Mouse (Mus musculus): Measurements from ENCODE around the gene Padi6.

Gene Padi6

DNA sequence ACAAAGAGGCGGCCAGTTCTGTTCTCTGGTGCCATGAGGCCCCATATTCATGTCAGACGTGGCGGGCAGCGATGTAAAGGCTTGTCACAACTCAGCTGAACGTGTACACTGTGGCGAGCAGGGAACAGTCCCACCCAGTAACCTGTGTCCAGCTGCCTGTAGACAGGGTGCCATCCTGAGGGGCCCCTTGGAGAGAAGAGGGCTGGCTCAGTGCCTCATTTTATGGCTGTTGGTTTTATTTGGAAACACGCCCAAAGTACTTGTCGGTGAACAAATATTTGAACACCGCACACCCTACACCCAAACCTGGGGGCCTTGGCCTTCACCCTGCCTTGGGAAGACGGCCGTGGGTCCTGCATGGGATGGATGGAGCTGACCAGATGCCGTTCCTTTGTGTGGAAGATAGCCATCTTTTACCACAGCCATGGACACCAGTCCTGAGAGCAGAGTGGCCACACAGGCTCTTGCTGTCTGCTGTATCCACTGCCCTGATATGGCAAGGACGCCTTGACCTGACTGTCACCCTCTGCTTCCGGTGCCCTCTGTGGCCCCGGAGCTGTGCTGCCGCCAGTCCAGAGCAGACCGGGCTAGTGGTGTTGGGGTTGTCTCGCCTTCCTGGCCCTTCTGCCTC, 34.0 kb downstream of the Padi6 start:
- DNase-seq (ENCODE audit: low spot score), result no peak

- DNase-seq (ENCODE audit: low spot score), result no peak
Measured at GRCm38 (mm10) chr4:140707615-140708014, 34.8 kb downstream of the Padi6 start.

DNA sequence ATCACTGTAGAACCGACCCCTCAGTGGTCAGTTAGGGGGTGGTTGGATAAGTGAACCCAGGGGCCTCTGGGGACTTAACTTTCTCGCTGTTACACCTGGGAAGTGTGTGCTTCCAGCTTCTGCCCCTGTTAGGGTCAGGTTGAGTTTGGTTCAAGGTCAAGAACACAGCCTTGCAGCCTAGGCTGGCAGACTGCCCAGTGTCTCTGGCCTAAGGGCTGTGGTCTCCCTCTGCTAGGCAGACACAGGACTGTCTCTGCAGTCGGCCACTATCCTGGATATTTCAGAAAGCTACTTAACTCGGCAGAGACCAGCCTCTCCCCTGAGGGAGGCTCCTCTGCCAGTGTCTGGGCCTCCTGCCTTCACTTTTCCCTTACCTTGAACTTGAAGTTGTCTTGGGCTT, 38.3 kb downstream of the Padi6 start:
- no peak for DNase-seq (ENCODE audit: low spot score)

DNA sequence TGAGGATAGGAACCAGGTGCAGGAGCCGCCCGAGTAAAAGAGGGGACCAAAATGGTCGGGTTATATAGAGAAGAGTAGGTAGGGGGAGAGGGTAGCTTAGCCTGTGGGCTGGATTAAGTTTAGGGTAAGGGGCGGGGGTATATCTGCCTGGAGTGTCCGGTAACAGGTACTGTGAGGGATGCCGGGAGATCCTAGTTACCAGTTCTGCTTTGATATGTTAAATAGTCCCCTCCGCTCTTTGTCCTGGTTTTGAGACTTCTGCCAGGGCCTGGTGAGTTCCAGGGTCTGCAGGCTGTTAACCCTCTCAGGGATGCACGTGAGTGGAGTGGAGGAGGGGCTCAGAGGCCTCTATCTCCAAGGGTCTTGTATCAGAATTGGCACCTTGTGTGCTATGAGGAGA, 38.8 kb downstream of the Padi6 start:
- no peak for DNase-seq (ENCODE audit: low spot score)

DNA sequence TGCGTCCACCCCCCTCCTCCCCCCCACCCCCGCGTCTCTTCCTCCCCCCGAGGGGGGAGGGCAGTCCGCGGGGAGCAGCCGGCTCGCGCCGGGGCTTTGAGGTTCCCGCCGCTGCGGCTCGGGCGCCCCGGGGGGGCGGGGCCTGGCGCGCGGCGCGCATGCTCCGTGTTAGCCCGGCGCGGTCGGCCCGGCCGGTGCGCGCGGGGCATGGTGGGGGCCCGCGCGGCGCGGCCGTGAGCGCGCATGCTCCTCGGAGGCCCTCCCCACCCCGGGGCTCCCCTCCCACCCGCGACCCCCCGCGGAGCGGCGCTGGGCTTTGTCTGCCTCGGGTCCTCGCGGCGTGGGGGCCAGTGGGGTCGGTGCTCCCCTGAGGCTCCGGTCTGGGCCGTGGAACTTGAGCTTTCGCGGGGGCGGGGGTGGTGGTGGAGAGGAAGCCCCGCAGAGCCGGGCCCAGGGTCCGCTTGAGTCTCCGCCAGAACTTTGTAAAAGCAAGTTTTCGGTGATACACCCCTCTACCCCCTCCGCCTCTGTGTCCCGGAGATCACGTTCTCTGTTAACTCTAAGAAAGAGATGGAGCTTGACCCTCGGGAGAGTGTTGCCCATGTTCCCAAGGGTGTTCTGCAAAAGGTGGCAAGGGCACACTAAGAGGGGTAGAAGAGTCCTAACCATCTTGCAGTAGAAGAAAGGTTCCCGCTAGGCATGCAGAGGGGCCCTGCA, 39.7 kb downstream of the Padi6 start:
- peak; percentile 78 for DNase-seq (ENCODE audit: low spot score)

DNA sequence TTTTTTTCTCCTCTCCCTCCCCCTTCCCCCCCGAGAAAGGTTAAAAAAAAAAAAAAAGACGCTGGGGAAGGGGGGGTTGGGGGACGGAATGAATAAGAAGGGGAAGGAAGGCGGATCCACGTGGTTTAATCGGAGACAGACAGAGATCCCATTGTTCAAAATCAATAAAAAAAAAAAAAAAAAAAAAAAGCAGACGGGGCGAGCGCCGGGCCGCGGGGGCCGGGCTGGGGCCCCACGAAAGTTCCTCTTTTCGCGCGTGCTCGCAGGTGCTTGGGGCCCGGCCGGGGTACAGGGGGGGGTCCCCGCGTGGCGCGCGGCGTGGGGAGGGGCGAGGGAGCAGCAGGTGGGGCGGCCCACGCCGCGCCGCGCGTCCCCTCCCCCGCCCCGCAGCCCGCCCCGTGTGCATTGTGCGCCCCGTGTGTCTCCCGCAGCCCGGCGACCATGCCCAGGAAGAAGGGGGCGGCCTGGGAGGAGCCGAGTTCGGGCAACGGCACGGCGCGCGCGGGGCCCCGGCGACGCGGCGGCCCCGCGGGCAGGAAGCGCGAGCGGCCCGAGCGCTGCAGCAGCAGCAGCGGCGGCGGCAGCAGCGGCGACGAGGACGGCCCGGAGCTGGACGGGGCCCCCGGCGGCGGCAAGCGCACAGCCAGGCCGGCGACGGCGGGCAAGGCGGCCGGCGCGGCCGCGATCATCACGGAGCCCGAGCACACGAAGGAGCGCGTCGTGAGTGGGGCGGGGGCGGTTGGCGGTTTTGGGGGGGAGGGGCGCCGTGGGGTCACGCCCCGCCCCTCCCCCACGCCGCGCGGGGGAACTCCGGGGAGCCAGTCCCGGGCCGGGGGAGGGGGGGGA, 40.5 kb downstream of the Padi6 start:
- DNase-seq (ENCODE audit: low spot score), result peak; percentile 41

GRCm38 (mm10) chr4:140701049-140701715, 41.3 kb downstream of the Padi6 start:
- peak; percentile 84 for DNase-seq (ENCODE audit: low spot score)

DNA sequence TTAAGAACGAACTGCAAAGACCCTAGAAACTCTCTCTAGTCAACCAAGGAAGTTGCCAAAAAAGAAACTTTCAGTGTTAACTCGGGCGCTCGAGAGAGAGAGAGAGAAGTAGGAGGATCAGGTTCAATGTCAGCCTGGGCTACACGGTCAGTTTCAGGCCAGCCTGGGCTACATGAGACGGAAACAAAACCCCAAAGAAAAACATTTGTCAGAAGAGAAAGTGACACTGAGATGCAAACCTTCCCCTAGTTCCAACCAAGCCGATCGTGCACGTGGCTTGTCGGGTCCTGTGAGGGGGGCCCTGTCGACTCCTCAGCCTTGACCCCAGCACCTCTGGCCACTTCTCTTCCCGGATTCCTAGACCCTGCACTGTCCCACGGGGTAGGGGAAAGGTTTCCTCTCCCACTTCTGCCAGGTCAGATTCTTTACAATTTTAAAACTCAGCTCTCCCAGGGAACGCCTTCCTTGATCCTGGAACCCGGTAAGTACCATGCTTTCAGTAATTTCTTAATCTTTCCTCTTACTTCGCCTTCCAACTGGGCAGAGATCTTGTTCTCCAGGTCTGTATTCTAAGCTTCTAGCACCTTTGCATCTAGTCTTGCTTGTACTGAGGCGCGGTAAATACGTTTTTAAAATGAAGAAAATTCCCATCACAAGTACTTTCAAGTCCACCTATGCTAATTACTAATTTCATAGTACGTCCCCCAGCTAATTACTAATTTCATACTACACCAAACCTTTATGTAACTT, 42.0 kb downstream of the Padi6 start, which contains the start of gene Rcc2:
Gene Rcc2 (plus strand): TSS at position 273 of the 750 bp plus-strand sequence.
- DNase-seq (ENCODE audit: low spot score), result no peak

DNA sequence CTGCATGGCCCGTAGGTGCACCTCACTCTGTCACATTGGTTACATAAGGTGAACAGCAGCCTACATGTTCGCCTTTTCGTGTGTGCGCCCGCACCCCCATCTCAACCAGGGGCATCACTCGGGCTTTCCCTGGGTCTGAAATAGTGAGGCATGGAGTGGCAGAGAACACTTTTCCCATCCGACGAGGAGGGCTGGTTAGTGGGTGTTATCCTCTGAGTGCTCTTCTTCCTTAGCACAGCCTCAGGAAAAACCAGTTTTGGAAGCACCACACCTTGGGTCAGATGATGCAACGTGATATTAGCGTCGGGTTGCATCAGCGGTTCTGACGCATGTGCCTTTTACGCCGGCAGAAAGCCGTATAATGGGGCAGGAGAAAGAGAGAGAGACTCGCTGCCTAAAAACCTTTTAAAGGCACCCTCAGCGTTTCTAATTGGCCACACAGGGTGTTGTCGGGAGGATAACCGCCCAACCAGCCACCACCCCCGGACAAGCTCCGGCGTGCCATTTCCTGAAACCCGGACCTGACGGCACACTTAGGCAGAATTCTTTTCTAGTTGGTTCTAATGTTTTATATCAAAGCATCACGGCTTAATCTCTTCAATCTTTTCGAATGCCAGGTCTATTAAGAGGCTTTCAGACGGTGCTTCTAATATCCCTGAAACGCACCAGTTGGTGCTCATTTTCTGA, 42.9 kb downstream of the Padi6 start:
- peak; percentile 49 for DNase-seq (ENCODE audit: low spot score)

DNA sequence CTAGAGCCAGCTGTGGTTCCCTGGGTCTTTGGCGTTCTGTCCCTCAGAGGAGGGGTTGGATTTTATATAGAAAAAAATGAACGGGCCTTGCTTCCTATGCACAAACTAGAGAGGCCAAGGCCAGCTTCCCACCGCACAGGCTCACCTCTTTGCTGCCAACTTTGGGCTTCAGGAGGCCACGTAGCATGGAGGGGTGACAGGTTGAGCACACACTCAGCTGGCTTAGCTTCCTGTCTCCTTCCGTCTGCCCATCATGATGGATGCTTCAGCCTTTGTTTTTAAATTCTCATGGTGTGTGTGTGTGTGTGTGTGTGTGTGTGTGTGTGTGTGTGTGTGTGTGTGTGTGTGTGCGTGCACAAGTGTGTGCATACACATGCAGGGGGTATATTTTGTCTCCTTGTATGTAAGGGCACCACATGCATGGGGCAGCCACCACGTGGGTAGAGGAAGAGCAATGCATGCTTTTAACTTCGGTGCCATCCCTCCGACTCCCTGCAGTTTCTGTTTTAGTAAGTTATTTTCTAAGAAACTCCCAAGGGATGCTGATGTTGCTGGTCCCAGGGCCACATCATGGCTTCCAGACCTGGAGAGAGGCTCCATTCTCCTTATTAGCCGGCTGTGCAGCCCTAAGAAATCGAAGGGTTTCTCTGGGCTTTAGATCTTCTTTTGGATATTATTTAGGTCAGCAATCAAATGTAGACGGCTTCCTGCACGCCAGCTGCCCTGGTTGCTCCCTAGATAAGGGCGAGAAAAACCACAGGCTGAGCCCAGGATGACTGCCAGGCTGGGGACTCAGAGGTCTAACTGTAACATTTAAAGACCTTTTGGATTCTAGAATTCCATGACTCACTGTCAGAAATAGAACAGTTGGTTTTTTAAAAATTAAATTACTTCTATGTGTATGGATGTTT, 46.5 kb downstream of the Padi6 start:
- no peak for DNase-seq (ENCODE audit: low spot score)

DNA sequence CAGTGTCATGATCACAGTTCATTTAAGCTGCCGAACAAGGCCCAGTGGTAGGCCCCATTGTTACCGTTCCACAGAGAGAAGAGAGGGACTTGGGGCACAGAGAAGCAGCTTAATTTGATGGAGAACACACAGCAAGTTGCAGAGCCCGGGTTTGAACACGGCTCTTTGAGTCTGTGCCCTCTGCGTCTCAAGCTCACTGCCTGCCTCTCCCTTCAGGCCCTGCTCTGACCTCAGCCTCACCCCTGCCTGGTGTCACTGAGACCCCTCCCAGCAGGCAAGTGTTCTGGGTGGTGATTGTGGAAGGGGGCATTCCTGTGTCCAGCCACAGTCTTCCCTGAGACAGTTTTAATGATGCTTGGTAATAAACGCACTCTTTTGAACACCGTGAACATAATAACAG, 47.3 kb downstream of the Padi6 start:
- DNase-seq (ENCODE audit: low spot score), result no peak

DNA sequence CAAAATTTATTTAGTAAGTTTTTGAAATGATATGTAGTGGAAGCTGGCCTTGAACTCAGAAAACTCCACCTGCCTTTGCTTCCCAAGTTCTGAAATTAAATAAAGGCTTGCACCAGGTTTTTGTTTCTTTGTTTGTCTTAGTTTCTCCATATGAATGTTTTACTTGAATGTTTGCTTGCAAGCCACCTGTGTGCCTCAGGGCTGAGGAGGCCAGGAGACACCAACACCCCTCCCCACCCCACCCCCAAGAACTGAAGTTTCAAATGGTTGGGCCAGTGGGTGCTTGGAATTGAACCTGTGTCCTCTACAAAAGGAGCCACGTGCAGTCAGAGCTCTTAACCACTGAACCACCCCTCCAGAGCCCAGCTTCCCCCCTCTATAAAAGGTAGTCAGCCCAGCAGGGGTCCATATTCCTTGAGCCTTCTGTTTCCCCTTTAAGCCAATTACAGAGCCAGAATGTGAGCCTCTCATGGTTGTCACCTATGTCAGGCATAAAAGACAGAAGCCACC, 47.8 kb downstream of the Padi6 start:
- DNase-seq (ENCODE audit: low spot score), result no peak

DNA sequence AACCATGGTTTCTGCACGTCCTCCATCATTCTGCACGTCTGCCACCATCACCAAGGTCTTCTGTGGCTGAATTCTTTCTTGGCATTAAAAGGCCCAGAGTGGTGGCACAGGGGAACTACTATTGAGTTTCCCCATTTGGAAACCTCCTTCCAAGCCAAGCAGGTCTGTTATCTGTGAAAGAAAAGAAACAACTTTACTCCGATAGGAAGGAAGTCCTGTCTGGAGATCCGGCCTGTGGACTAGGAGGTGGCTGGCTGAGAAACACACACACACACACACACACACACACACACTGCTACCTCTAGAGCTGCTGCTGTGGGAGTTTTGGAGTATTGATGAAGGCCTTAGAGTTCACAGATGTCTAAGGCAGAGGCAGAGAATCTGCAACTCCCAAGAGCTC, 48.9 kb downstream of the Padi6 start:
- DNase-seq (ENCODE audit: low spot score), result no peak

GRCm38 (mm10) chr4:140691481-140691880, 51.0 kb downstream of the Padi6 start:
- no peak for DNase-seq (ENCODE audit: low spot score)

DNA sequence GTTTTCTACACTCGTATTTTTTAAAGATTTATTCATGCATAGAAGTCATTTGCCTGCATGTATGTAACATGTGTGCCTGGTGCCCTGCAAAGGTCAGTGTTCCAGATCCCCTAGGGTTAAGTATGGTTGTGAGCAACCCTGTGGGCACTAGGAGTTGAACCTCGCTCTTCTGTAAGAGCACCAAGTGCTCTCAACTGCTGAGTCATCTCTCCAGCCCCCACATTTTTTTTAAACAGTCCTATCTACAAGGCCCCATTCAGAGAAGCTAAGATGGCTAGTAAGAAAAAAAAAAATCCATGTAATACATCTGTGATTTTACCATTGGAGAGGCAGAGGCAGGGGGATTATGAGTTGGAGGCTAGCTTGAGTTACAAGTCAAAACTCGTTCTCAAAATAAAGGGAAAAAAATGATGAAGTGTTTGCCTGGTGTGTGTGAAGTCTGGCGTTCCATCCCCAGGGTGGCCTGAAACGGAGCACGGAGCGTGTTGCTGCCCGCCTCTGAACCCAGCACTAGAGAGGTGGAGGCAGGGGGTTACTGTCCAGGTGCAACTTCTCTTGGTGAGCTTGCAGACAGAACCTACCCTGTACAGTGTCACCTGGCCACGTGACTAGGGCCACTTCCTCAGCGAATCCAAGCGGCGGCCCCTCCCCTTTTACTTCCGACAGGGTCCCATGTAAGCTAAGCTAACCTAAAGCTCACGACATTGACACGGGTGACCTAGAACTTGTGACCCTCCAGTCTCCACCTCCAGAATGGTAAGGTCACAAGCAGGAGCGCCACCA, 52.4 kb downstream of the Padi6 start:
- no peak for DNase-seq (ENCODE audit: low spot score)

DNA sequence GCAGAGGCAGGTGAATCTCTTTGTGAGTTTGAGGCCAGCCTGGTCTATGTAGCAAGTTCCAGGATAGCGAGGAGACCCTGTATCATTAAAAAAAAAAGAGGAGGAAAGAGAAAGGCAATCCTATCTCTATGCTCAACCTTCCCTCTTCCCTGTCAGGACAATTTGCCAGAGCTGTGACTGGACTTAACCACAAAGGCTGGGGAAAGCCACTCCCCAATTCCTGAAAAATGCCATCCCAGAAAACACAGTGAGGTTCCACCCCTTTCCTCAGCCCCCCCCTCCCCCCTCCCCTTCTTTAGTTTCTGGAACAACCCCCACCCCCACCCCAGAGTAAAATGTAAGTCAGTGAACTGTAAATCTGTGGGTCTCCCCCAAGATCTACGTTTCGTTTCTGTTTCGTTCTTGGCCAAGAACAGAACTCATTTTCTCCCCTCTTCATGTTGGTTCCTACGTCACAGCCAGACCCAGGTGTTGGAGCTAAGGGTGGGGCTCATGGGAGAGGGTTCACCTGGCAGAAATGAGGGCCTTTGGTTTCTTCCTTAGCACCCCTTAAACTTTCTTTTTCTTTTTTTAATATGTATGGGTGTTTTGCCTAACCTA, 53.5 kb downstream of the Padi6 start:
- no peak for DNase-seq (ENCODE audit: low spot score)

DNA sequence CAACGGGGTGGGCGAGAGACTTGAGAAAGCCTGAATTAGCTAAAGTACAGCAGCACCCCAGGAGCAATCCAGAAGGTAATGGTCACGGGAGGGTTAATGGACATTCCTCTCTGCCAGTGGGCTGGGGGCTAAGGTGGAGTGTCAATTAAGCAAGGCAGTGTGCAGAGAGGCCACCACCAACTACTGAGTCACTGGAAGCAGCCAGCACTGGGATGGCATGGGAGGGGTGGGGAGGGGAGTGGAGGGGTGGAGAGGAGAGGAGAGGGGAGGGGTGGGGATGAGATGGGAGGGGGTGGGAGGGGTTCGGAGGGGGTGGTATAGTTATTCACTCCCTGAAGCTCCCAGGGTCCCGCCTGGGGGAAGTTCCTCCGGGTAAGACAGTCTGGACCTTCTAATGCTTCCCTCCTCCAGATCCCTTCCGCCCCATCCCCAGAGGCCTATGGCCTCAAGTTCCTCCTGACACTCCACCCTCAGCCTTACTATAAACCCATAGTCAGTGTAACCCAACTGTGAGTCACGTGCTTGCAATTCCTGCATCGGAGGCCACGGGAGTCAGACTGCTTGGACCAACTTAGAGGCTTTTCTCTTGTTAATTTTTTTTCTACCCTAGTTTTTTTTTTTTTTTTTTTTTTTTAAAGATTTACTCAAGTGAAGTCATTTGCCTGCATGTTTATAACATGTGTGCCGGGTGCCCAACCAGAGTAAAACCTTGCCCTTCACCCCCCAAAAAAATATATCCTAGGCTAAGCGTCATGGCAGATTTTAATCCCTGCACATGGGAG, 54.2 kb downstream of the Padi6 start:
- DNase-seq (ENCODE audit: low spot score), result no peak

DNA sequence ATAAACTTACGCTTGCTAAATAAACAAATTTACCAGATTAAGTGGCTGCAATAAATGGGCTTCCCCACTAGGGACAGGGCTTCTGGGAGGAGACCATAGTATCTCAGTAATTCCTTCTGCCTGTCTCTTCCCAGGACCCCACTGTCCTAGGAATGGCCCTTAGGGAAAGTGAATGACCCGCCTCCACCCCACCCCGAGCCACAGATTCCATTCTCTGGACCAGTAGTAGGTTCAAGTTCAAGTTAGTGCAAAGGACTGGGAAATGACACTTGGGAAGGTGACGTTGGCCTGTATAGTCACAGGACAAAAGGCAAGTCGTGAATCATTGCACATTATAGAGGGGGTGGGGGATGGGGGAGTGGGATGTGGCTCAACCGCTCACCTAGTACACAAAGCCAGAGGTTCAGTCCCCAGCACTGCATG, 57.6 kb downstream of the Padi6 start:
- DNase-seq (ENCODE audit: low spot score), result no peak
